Mouse (Mus musculus) hindbrain, embryonic 14.5 days (tissue): ENCODE results near the gene Mogs. TPM values are rescaled to one million over a fixed set of nuclear protein-coding genes. Genes with fewer than 3 reads are reported as not detected.

Experiments used
- ATAC-seq: fragments of 200-750 bp; cut with Nextera tagmentation; 2 replicates; pipeline ENCODE4 v1.8.0; 2017; ENCODE audit warnings: moderate number of reproducible peaks, mild to moderate bottlenecking, moderate TSS enrichment, moderate library complexity; ENCODE audit not compliant: low FRiP score
- DNase-seq: peaks from one replicate; pipeline ENCODE4 v3.0.0-alpha.2; 2015; ENCODE audit warnings: low spot score
- H3K27ac ChIP-seq: fragments of 300-500 bp; sonication (generic); 2 replicates; pipeline ENCODE4 v1.5.1; 2014; ENCODE audit warnings: mild to moderate bottlenecking, moderate library complexity
- H3K27me3 ChIP-seq: fragments of 300-500 bp; sonication (generic); 2 replicates; pipeline ENCODE4 v1.6.1; 2014; ENCODE audit warnings: mild to moderate bottlenecking, low read length, mixed read lengths; ENCODE audit not compliant: control insufficient read depth, insufficient read depth
- H3K36me3 ChIP-seq: fragments of 300-500 bp; sonication (generic); replicated peaks from 2 replicates; pipeline ENCODE4 v1.6.1; 2014; ENCODE audit not compliant: control insufficient read depth, insufficient read depth
- H3K4me1 ChIP-seq: fragments of 300-500 bp; sonication (generic); replicated peaks from 2 replicates; pipeline ENCODE4 v1.6.1; 2014; ENCODE audit warnings: antibody characterized with exemption, low read length, mixed read lengths; ENCODE audit not compliant: control insufficient read depth, insufficient read depth
- H3K4me2 ChIP-seq: fragments of 300-500 bp; sonication (generic); replicated peaks from 2 replicates; pipeline ENCODE4 v1.6.1; 2014; ENCODE audit warnings: mild to moderate bottlenecking, moderate library complexity
- H3K4me3 ChIP-seq: fragments of 300-500 bp; sonication (generic); replicated peaks from 2 replicates; pipeline ENCODE4 v1.5.1; 2014; ENCODE audit warnings: mild to moderate bottlenecking, low read length
- H3K9ac ChIP-seq: fragments of 300-500 bp; sonication (generic); 2 replicates; pipeline ENCODE4 v1.6.1; 2014
- H3K9me3 ChIP-seq: fragments of 300-500 bp; sonication (generic); 2 replicates; pipeline ENCODE4 v1.6.1; 2016; ENCODE audit warnings: low read length; ENCODE audit not compliant: control insufficient read depth
- WGBS: fragments of 180-500 bp; shearing (Covaris S2); extraction: QIAGEN DNeasy Blood & Tissue Kit; methylation state at CpG from one replicate; pipeline ENCODE4 v1.1.7; 2014; 5-methylcytosine and 5-hydroxymethylcytosine counted together
- polyA plus RNA-seq: library from polyadenylated mRNA; unstranded; fragments of >200 nt; fragmentation: Nextera tagmentation; extraction: Ambion mirVana; gene quantifications from 2 replicates; pipeline ENCODE4 v1.2.1, GENCODE M21; 2014

Mogs gene
- 23.9 and 24.0 TPM in 2 replicates for polyA plus RNA-seq

GRCm38 (mm10) chr6:83115011-83115671 lies at the start of gene Mogs:
Gene Mogs, plus strand, starts transcription at chr6:83115496.
- DNase-seq (peak; percentile 90), ATAC-seq (peak; percentile 88)
- WGBS = under 1% methylated on average over 55 of the region's 58 CpGs
- H3K4me3 ChIP-seq = peak within 1 kb of the TSS; percentile 75
- H3K27ac ChIP-seq = peak within 1 kb of the TSS; percentile 66
- peak within 1 kb of the TSS; percentile 85 for H3K9ac ChIP-seq
- H3K4me1 ChIP-seq = peaks cover 29% of the 10 kb centered on the region
- peak within 1 kb of the TSS; percentile 86 for H3K4me2 ChIP-seq
- no peaks in the 10 kb centered on the region for H3K9me3 ChIP-seq
- no peaks in the 10 kb centered on the region for H3K27me3 ChIP-seq
- peaks cover 39% of the 10 kb centered on the region for H3K36me3 ChIP-seq

DNA sequence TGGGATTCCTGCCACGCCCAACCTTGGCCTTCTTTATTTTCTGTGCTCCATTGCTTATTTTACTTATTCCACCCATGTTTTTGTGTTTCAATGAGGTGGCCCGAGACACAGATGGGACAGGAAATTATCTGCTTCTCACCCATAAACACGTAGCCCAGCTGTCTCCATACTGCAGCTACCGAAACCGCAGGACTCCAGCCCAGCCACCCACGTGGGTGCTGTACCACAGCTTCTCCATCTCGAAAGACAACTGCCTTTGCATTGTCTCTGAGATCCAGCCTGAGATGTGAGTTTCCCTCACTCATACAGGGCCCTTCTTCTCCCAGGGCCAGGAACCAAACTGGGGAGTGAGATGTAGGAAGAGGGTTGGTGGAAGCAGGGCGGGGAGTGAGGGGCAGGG lies 49.3 kb upstream of the Mogs start:
- 41% methylated on average over 8 of the region's 8 CpGs for WGBS
- DNase-seq = no peak
- 0 out of 2 replicates have a peak, but pooled peaks cover 12% of the 10 kb centered on the region for H3K4me1 ChIP-seq
- H3K9me3 ChIP-seq = no peaks in the 10 kb centered on the region
- no peak overlapping the region for H3K27ac ChIP-seq
- no peaks in the 10 kb centered on the region for H3K36me3 ChIP-seq
- H3K27me3 ChIP-seq = peaks cover 97% of the 10 kb centered on the region
- no peak overlapping the region for H3K9ac ChIP-seq
- ATAC-seq = no peak
- no peak overlapping the region for H3K4me3 ChIP-seq
- H3K4me2 ChIP-seq = no peak overlapping the region

GRCm38 (mm10) chr6:83066441-83066840 lies 48.9 kb upstream of the Mogs start:
- Histone ChIP-seq H3K9ac (no peak overlapping the region), H3K27ac (no peak overlapping the region), H3K36me3 (no peaks in the 10 kb centered on the region), H3K4me2 (no peak overlapping the region), H3K4me1 (0 out of 2 replicates have a peak, but pooled peaks cover 12% of the 10 kb centered on the region), H3K27me3 (peaks cover 99% of the 10 kb centered on the region), H3K4me3 (no peak overlapping the region), H3K9me3 (no peaks in the 10 kb centered on the region)
- DNase-seq (no peak), ATAC-seq (no peak)
- WGBS = 21% methylated on average over 6 of the region's 6 CpGs

DNA sequence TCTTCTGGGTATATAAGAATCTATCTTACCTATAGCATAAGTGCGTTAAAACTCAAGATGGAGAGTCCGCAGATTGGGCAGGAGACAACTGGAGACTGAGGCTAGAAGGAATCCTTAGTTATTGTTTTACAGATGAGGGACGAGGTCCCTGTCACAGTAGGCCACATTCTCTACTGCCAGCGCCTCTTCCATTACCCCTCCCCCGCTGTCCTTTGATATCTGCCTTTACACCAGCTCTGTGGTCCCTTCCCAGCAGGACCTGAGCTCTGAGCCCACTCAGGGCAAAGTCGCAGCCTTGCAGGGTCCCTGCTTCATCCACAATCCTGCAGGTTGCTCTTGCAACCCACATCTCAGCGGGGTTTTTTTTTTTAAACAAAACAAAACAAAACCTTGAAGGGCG lies 47.1 kb upstream of the Mogs start:
- no peak for DNase-seq
- no peak for ATAC-seq
- 0 out of 2 replicates have a peak, but pooled peaks cover 12% of the 10 kb centered on the region for H3K4me1 ChIP-seq
- peaks cover 99% of the 10 kb centered on the region for H3K27me3 ChIP-seq
- no peak overlapping the region for H3K9ac ChIP-seq
- no peaks in the 10 kb centered on the region for H3K36me3 ChIP-seq
- 4% methylated on average over 8 of the region's 8 CpGs for WGBS
- H3K27ac ChIP-seq = no peak overlapping the region
- H3K9me3 ChIP-seq = no peaks in the 10 kb centered on the region
- H3K4me2 ChIP-seq = peak overlapping the region; percentile 28; the same call in 1 of the 2 replicates
- peak overlapping the region; percentile 16; the same call in 1 of the 2 replicates for H3K4me3 ChIP-seq

DNA sequence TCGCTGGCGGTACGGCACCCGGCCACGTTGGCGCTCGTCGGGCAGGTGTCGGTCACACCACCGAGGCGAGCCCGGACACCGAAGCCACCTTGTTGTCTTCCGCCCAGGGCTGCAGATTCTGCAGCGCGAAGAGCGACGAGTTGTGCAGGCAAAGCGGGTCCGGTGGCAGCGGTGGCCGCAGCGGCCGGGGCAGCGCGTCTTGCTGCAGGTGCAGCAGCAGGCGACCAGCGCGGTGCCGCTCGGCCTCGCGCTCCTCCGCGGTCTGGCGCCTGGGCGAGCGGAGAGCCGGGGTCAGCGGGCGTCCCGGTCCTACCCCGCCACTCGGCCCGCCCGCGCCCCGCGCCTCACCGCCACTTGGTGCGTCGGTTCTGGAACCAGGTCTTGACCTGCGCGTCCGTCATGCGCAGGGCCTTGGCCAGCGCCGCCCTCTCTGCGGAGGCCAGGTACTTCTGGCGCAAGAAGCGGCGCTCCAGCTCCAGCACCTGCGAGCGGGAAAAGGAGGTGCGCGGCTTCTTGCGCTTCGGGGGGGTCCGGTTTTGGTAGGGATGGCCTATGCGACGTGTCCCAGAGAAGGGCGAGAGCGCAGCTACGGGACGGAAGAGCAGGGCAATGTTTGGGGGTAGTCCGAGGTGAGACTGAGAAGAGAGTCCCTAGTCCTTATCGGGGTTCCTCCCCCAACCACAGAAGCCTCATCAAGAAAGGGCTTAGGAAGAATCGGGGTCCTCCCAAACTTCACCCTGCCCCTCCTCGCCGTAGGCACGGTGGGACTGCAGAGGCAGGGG lies 46.4 kb upstream of the Mogs start:
- WGBS = under 1% methylated on average over 67 of the region's 81 CpGs
- peaks cover 99% of the 10 kb centered on the region for H3K27me3 ChIP-seq
- 0 out of 2 replicates have a peak, but pooled peaks cover 12% of the 10 kb centered on the region for H3K4me1 ChIP-seq
- no peak for ATAC-seq
- H3K4me3 ChIP-seq = peak overlapping the region; percentile 16
- no peak overlapping the region for H3K9ac ChIP-seq
- DNase-seq = no peak
- H3K27ac ChIP-seq = no peak overlapping the region
- no peaks in the 10 kb centered on the region for H3K36me3 ChIP-seq
- no peaks in the 10 kb centered on the region for H3K9me3 ChIP-seq
- peak overlapping the region; percentile 28 for H3K4me2 ChIP-seq

DNA sequence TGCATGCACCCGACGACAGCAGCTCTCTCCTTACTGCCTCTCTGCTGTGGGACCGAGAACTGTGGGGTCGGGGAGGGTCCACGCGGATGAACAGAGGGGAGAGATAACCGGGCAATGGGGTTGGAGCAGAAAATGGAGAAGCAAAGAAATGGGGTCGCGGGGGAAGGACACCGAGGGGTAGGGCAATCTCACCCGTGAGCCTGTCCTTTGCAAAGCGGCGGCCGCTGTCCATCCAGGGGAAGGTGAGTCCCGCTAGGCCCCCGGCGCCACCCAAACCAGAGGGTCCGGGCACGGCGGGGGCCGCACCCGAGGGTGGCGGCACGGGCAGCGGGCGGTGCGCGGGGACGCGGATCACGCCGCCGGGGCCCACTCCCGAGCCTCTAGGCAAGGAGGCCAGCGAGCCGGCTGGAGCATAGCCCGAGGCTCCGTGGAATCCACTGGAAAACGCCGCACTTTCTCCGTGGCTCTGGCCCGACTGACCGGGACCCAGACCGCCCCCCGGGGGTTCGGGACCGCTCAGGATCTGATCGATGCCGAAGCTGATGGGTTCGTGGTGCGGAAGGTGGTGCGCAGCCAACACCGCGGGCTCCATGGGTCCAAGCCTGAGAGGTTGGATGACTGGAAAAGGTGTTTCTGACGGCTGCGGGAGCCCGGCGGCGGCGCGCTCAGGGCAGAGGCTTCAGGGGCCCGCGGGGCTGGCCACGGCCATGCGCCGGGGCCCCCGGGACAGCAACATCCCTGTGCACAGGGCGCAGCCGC lies 45.6 kb upstream of the Mogs start:
- no peak overlapping the region for H3K9ac ChIP-seq
- H3K4me3 ChIP-seq = peak overlapping the region; percentile 18
- 0 out of 2 replicates have a peak overlapping the region, but pooled peaks have one; percentile 12 for H3K4me2 ChIP-seq
- 1% methylated on average over 68 of the region's 69 CpGs for WGBS
- H3K36me3 ChIP-seq = no peaks in the 10 kb centered on the region
- H3K27ac ChIP-seq = no peak overlapping the region
- no peak for ATAC-seq
- DNase-seq = no peak
- H3K27me3 ChIP-seq = peaks cover 99% of the 10 kb centered on the region
- 0 out of 2 replicates have a peak, but pooled peaks cover 12% of the 10 kb centered on the region for H3K4me1 ChIP-seq
- H3K9me3 ChIP-seq = no peaks in the 10 kb centered on the region

DNA sequence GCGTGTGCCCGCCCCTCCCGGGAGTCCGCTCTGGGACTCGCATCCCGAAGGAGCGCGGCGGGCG lies 45.2 kb upstream of the Mogs start, which contains the start of gene Tlx2:
Gene Tlx2 (minus strand): TSS at position 47 of the 64 bp plus-strand sequence.
- Histone ChIP-seq H3K4me2 (peak within 1 kb of the TSS; percentile 28), H3K27me3 (peaks cover 99% of the 10 kb centered on the region), H3K36me3 (no peaks in the 10 kb centered on the region), H3K9ac (no peak within 1 kb of the TSS), H3K4me1 (0 out of 2 replicates have a peak, but pooled peaks cover 12% of the 10 kb centered on the region), H3K9me3 (no peaks in the 10 kb centered on the region), H3K27ac (no peak within 1 kb of the TSS), H3K4me3 (peak within 1 kb of the TSS; percentile 18)
- no peak for ATAC-seq
- DNase-seq = no peak
- 1% methylated on average over 10 of the region's 10 CpGs for WGBS

- no peak for DNase-seq
- Histone ChIP-seq H3K4me2 (0 out of 2 replicates have a peak overlapping the region, but pooled peaks have one; percentile 12), H3K4me3 (peak overlapping the region; percentile 18), H3K4me1 (0 out of 2 replicates have a peak, but pooled peaks cover 12% of the 10 kb centered on the region), H3K36me3 (no peaks in the 10 kb centered on the region), H3K27ac (no peak overlapping the region), H3K9me3 (no peaks in the 10 kb centered on the region), H3K27me3 (peaks cover 99% of the 10 kb centered on the region), H3K9ac (no peak overlapping the region)
- ATAC-seq = no peak
- WGBS = under 1% methylated on average over 57 of the region's 58 CpGs
Measured at GRCm38 (mm10) chr6:83070311-83071219, 44.7 kb upstream of the Mogs start.
